Mouse (Mus musculus): Measurements from ENCODE around the gene Gins3.

DNA sequence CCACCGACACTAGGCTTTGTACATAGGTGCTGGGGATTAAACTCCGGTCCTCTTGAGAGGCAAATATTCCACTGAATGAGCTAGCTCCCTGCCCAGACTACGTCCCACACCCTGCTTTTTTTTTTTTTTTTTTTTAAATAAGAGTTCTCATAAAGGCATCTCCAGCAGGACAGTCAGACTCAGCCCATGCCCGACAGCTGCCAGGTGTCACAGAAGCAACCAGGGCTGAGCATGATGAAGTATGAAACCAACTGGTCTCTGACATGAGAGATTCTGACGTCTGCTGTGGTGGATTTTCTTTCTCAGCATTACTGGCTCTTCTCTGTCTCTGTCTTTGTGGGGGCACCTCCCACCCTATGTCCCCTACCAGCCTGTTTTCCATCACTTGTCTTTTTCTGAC, 21.5 kb upstream of the Gins3 start:
- TF ChIP-seq POLR2A (IDR thresholded peaks at IDR 0.05; ENCODE audit: low read depth, low read length) (no peak), CTCF (IDR thresholded peaks at IDR 0.05; ENCODE audit: extremely low read depth, insufficient read length, insufficient replicate concordance, low read depth, low read length) (no peak)

Measured in small intestine, adult 2 months (tissue).